Mouse (Mus musculus): ENCODE data around the gene Prkag3.

DNA sequence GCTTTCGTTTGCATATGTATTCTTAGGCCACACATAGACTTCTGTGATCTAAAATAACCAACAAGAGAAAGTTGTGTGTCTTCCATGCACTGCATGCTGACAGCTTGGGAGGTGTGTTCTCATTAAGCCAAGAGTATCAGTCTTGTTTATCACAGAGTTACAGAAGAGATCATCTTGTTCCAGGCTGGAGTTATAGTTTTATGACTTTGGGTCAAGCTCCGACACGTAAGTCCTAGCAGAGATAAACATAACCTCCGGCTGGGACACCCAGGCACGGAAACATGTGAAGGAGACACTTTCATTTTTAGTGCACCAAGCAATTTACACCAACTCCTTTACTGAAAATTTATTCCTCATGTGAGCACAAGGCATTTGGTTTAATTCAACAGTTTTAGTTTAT is 22.9 kb downstream of the Prkag3 start:
- TF ChIP-seq CTCF (IDR thresholded peaks at IDR 0.05; ENCODE audit: low read depth) = no peak
- TF ChIP-seq EP300 (IDR thresholded peaks at IDR 0.05; ENCODE audit: low read depth) = no peak
